Mouse (Mus musculus) lung, postnatal 0 days (tissue): ENCODE data around the gene Jaml. TPM values are rescaled to one million over a fixed set of nuclear protein-coding genes. Genes with fewer than 3 reads are reported as not detected.

Source experiments
- ATAC-seq: fragments of 200-750 bp; cut with Nextera tagmentation; 2 replicates; pipeline ENCODE4 v1.8.0; 2017; ENCODE audit warnings: moderate library complexity
- DNase-seq: peaks from one replicate; pipeline ENCODE4 v3.0.0-alpha.2; 2016; ENCODE audit warnings: low spot score
- H3K27ac ChIP-seq: fragments of 300-500 bp; sonication (generic); 2 replicates; pipeline ENCODE4 v1.5.1; 2014; ENCODE audit warnings: antibody characterized with exemption, mild to moderate bottlenecking, low read length, mixed read lengths
- H3K27me3 ChIP-seq: fragments of 300-500 bp; sonication (generic); replicated peaks from 2 replicates; pipeline ENCODE4 v1.6.1; 2014; ENCODE audit warnings: low read length, mixed read lengths; ENCODE audit not compliant: insufficient read depth
- H3K36me3 ChIP-seq: fragments of 300-500 bp; sonication (generic); 2 replicates; pipeline ENCODE4 v1.6.1; 2014; ENCODE audit warnings: low read length, mixed read lengths; ENCODE audit not compliant: insufficient read depth
- H3K4me1 ChIP-seq: fragments of 300-500 bp; sonication (generic); 2 replicates; pipeline ENCODE4 v1.6.1; 2014; ENCODE audit warnings: antibody characterized with exemption, low read depth, low read length, mixed read lengths; ENCODE audit not compliant: insufficient read depth
- H3K4me2 ChIP-seq: fragments of 300-500 bp; sonication (generic); replicated peaks from 2 replicates; pipeline ENCODE4 v1.6.1; 2014; ENCODE audit warnings: low read depth, mild to moderate bottlenecking, low read length, moderate library complexity, mixed read lengths
- H3K4me3 ChIP-seq: fragments of 300-500 bp; sonication (generic); 2 replicates; pipeline ENCODE4 v1.5.1; 2014; ENCODE audit warnings: low read depth, low read length
- H3K9ac ChIP-seq: fragments of 300-500 bp; sonication (generic); replicated peaks from 2 replicates; pipeline ENCODE4 v1.6.1; 2014; ENCODE audit warnings: low read depth, mild to moderate bottlenecking
- H3K9me3 ChIP-seq: fragments of 300-500 bp; sonication (generic); 2 replicates; pipeline ENCODE4 v1.6.1; 2016; ENCODE audit warnings: low read length, mixed read lengths
- CTCF ChIP-seq: IDR thresholded peaks from 2 replicates; pipeline ENCODE4 v1.5.1; 2016; ENCODE audit warnings: antibody characterized with exemption, mild to moderate bottlenecking
- EP300 ChIP-seq: IDR thresholded peaks from 2 replicates; pipeline ENCODE4 v1.6.1; 2016; ENCODE audit warnings: antibody characterized with exemption, mild to moderate bottlenecking, control low read depth
- whole genome bisulfite sequencing: fragments of 180-500 bp; shearing (Covaris S2); extraction: QIAGEN DNeasy Blood & Tissue Kit; methylation state at CpG from one replicate; pipeline ENCODE4 v1.1.7; 2014; 5-methylcytosine and 5-hydroxymethylcytosine counted together
- polyA plus RNA-seq: library from polyadenylated mRNA; unstranded; fragments of >200 nt; fragmentation: Nextera tagmentation; extraction: Ambion mirVana; gene quantifications from 2 replicates; pipeline ENCODE4 v1.2.1, GENCODE M21; 2015

The Jaml gene
- polyA plus RNA-seq, 1 experiment from 2014 or later = 3.3 TPM

DNA sequence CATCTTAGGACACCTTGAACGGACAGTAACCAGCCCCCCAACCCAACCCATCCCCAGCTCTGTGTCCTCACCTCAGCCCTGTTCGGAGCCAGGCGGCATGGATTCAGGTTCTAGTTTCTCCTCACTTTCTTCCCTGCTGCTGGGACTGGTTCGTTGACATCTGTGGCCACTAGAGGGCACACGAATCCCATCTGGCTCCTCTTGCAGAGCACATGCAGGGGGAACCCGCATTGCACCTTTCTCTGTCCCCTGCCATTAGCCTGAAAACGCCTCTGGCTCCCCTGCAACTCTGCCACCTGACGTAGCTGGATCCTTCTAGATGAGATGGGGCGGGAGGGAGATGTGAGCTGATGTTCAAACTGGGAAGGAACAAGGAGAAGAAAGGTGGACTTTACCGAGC lies 42.8 kb downstream of the Jaml start:
- 5% methylated on average over 10 of the region's 10 CpGs for WGBS
- DNase-seq (peak; percentile 75), ATAC-seq (peak; percentile 71)
- H3K4me1 ChIP-seq = no peaks in the 10 kb centered on the region; the same call in 1 of the 2 replicates
- H3K36me3 ChIP-seq = no peaks in the 10 kb centered on the region
- H3K9ac ChIP-seq = no peak overlapping the region
- no peak overlapping the region for H3K27ac ChIP-seq
- no peaks in the 10 kb centered on the region for H3K27me3 ChIP-seq
- TF ChIP-seq CTCF (peak; percentile 94), EP300 (no peak)
- H3K9me3 ChIP-seq = no peaks in the 10 kb centered on the region
- peak overlapping the region; percentile 3; the same call in 1 of the 2 replicates for H3K4me3 ChIP-seq
- H3K4me2 ChIP-seq = peak overlapping the region; percentile 41

DNA sequence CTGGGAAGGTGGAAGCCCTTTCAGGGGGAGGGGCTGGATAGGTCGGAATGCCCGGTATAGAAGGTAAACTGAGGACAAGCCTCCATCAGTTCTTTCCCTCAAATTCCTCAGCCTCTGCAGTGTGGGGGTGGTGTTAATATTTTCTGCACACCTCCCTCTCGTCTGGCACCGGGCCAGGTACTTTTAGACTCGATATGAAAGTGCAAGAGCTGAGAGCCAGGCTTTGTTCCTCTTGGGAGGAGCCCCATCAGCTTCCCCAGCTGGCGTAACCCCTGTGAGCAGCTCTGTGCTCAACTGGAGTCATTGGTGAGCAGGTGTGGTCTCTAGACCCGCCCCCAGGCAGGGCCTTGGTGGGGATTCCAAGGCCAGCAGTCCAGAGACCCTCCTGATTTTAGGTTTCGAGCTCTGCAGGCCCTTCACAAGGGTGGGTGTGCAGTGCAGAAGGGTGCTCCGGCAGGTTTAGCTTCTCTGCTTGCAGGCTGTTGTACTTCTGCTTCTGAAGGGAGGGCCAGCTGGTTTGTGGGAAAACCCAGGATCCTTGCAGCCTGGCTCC lies 43.3 kb downstream of the Jaml start:
- peak overlapping the region; percentile 41 for H3K4me2 ChIP-seq
- DNase-seq (peak; percentile 59), ATAC-seq (peak; percentile 72)
- H3K4me3 ChIP-seq = 0 out of 2 replicates have a peak overlapping the region, but pooled peaks have one; percentile 3
- H3K4me1 ChIP-seq = no peaks in the 10 kb centered on the region; the same call in 1 of the 2 replicates
- no peak overlapping the region for H3K27ac ChIP-seq
- H3K9ac ChIP-seq = no peak overlapping the region
- 20% methylated on average over 9 of the region's 9 CpGs for whole genome bisulfite sequencing
- no peaks in the 10 kb centered on the region for H3K36me3 ChIP-seq
- H3K9me3 ChIP-seq = no peaks in the 10 kb centered on the region
- H3K27me3 ChIP-seq = no peaks in the 10 kb centered on the region
- TF ChIP-seq CTCF (no peak), EP300 (no peak)

DNA sequence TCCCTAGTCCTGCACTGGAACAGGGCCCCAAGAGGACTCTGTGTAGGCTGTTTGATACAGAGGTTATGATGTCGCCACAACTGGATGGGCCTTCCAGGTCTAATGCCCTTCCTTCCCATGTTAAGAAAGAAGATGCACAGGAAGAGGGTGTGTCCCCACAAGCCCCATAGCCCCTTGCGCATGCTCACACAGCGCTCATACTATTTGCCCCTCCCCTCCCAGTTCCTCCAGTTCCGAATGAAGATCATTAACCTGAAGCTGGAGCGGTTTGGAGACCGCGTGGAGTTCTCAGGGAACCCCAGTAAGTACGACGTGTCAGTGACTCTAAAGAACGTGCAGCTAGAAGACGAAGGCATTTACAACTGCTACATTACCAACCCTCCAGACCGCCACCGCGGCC lies 46.2 kb downstream of the Jaml start:
- TF ChIP-seq EP300 (no peak), CTCF (no peak)
- Histone ChIP-seq H3K27me3 (no peaks in the 10 kb centered on the region), H3K4me3 (no peak overlapping the region), H3K9me3 (no peaks in the 10 kb centered on the region), H3K4me1 (no peaks in the 10 kb centered on the region; the same call in 1 of the 2 replicates), H3K4me2 (no peak overlapping the region), H3K9ac (no peak overlapping the region), H3K27ac (no peak overlapping the region), H3K36me3 (no peaks in the 10 kb centered on the region)
- 82% methylated on average over 14 of the region's 14 CpGs for WGBS
- no peak for DNase-seq
- no peak for ATAC-seq

DNA sequence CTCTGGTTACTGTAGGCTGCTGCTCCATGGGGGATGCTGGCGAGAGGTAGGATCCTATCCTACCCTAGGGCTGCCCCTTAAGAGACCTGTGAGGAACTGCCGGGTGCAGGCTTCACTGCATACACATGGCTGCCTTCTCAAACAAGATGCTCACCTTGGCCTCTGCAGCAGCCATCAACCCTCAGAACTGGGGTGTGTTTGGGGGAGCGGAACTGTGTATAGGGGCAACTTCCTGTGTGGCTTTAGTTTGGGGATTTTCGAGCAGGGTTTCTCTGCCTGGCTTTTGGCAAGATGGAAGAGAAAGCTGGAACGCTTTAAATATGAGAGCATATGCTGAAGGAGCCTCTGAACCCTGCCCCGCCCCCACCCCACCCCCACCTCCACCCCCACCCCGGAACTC lies 48.0 kb downstream of the Jaml start:
- ATAC-seq = no peak
- WGBS = 58% methylated on average over 7 of the region's 7 CpGs
- H3K4me1 ChIP-seq = no peaks in the 10 kb centered on the region; the same call in 1 of the 2 replicates
- TF ChIP-seq CTCF (no peak), EP300 (no peak)
- H3K4me2 ChIP-seq = no peak overlapping the region
- no peaks in the 10 kb centered on the region for H3K27me3 ChIP-seq
- no peak overlapping the region for H3K4me3 ChIP-seq
- H3K9ac ChIP-seq = no peak overlapping the region
- H3K36me3 ChIP-seq = no peaks in the 10 kb centered on the region
- no peak for DNase-seq
- H3K9me3 ChIP-seq = no peaks in the 10 kb centered on the region
- no peak overlapping the region for H3K27ac ChIP-seq

DNA sequence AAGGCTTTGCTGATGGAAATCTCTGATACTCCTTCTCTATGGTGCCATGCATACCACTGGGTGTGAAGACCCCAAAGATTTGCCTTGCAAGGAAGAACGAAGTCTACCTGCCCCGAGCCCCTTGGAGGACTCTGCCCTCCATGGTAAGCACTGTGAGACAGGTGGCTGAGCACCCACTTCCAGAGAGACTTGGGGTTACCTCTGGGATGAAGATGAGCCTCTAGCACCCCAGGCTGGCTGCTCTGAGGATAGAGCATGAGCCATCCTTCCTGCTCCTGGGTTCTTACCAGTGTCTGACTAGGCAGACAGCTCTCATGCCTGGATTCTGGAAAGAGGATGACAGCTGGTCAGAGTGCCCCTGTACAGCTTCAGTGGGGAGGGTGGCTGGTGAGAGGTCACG lies 51.1 kb downstream of the Jaml start:
- Histone ChIP-seq H3K9me3 (no peaks in the 10 kb centered on the region), H3K4me1 (no peaks in the 10 kb centered on the region), H3K9ac (no peak overlapping the region), H3K4me2 (no peak overlapping the region), H3K4me3 (no peak overlapping the region), H3K27me3 (0 out of 2 replicates have a peak, but pooled peaks cover 8% of the 10 kb centered on the region), H3K27ac (no peak overlapping the region), H3K36me3 (no peaks in the 10 kb centered on the region)
- WGBS = 77% methylated on average over 3 of the region's 3 CpGs
- TF ChIP-seq CTCF (no peak), EP300 (no peak)
- ATAC-seq (no peak), DNase-seq (no peak)

DNA sequence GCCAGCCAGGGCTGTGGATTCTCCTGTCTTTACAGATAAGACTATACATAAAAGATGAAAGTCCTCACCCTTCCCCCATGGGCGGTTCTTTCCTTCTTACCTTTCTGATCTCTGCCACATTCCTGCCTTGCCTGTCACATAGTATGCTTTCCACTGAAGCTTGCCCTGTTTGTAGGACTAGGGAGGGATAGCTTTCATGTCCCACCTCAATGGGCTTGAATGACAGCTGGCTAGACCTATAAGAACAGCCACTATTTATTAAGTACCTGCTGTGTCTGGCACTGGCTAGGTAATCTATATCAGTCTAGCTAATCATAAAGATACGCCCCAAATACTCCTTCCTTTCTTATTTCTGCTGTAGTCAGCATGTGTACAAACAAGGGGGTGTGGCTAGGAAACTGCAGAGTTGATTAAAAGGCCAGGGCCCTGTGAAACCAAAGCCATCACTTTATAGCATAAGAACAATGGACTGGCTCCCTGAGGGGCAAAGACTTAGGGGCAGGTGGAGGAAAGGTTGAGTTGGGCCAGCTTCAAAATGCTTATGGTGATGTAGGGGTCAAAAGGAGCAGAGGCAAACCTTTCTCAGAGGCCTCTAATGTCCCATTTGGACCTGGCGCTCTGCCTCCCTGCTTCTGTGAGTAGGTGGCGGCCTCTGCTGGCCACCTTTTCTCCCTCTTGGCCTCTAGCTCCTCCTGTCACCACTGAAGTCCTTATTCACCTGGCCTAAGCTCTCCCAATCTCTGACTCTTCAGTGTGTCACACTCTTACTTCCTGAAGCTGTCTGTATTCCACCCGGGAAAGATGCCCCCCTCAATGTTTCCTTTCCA lies 54.7 kb downstream of the Jaml start:
- TF ChIP-seq CTCF = peak; percentile 72
- TF ChIP-seq EP300 = no peak
- no peaks in the 10 kb centered on the region for H3K9me3 ChIP-seq
- no peak overlapping the region for H3K4me2 ChIP-seq
- no peak overlapping the region for H3K27ac ChIP-seq
- no peaks in the 10 kb centered on the region for H3K36me3 ChIP-seq
- H3K27me3 ChIP-seq = peaks cover 23% of the 10 kb centered on the region
- H3K9ac ChIP-seq = no peak overlapping the region
- no peak overlapping the region for H3K4me3 ChIP-seq
- WGBS = 20% methylated on average over 5 of the region's 5 CpGs
- peaks cover 3% of the 10 kb centered on the region; the same call in 1 of the 2 replicates for H3K4me1 ChIP-seq
- ATAC-seq (peak; percentile 30; the same call in 1 of the 2 replicates), DNase-seq (peak; percentile 76)
